Mouse (Mus musculus) liver, embryonic 15.5 days (tissue): Measurements from ENCODE around the gene Dusp14. TPM values are rescaled to one million over a fixed set of nuclear protein-coding genes. Genes with fewer than 3 reads are reported as not detected.

ENCODE experiments used
- ATAC-seq: fragments of 200-750 bp; cut with Nextera tagmentation; 2 replicates; pipeline ENCODE4 v1.8.0; 2017; ENCODE audit warnings: moderate number of reproducible peaks, mild to moderate bottlenecking, moderate library complexity; ENCODE audit not compliant: insufficient read depth
- H3K27ac ChIP-seq: fragments of 300-500 bp; sonication (generic); replicated peaks from 2 replicates; pipeline ENCODE4 v1.5.1; 2015; ENCODE audit warnings: mild to moderate bottlenecking, inconsistent platforms
- H3K27me3 ChIP-seq: fragments of 300-500 bp; sonication (generic); 2 replicates; pipeline ENCODE4 v1.6.1; 2015; ENCODE audit warnings: mild to moderate bottlenecking, inconsistent platforms
- H3K36me3 ChIP-seq: fragments of 300-500 bp; sonication (generic); replicated peaks from 2 replicates; pipeline ENCODE4 v1.6.1; 2015; ENCODE audit warnings: moderate library complexity, mild to moderate bottlenecking, inconsistent platforms
- H3K4me1 ChIP-seq: fragments of 300-500 bp; sonication (generic); replicated peaks from 2 replicates; pipeline ENCODE4 v1.6.1; 2015; ENCODE audit warnings: inconsistent platforms
- H3K4me2 ChIP-seq: fragments of 300-500 bp; sonication (generic); 2 replicates; pipeline ENCODE4 v1.6.1; 2015; ENCODE audit warnings: moderate library complexity, mild to moderate bottlenecking, inconsistent platforms
- H3K4me3 ChIP-seq: fragments of 300-500 bp; sonication (generic); replicated peaks from 2 replicates; pipeline ENCODE4 v1.5.1; 2015; ENCODE audit warnings: mild to moderate bottlenecking, inconsistent platforms
- H3K9ac ChIP-seq: fragments of 300-500 bp; sonication (generic); 2 replicates; pipeline ENCODE4 v1.6.1; 2015; ENCODE audit warnings: moderate library complexity, mild to moderate bottlenecking, inconsistent platforms
- H3K9me3 ChIP-seq: fragments of 300-500 bp; sonication (generic); replicated peaks from 2 replicates; pipeline ENCODE4 v1.6.1; 2016; ENCODE audit warnings: inconsistent platforms
- WGBS: fragments of 180-500 bp; shearing (Covaris S2); methylation state at CpG from one replicate; pipeline ENCODE4 v1.1.7; 2015; ENCODE audit warnings: mixed read lengths; ENCODE audit not compliant: insufficient replicate concordance; 5-methylcytosine and 5-hydroxymethylcytosine counted together
- polyA plus RNA-seq: library from polyadenylated mRNA; unstranded; fragments of >200 nt; fragmentation: Nextera tagmentation; extraction: Ambion mirVana; gene quantifications from 2 replicates; pipeline ENCODE4 v1.2.1, GENCODE M21; 2015

Dusp14 gene
- polyA plus RNA-seq, 1 experiment from 2014 or later = 1.2 TPM

- Histone ChIP-seq H3K4me1 (peaks cover 6% of the 10 kb centered on the region), H3K9me3 (no peaks in the 10 kb centered on the region), H3K4me3 (no peak overlapping the region), H3K9ac (no peak overlapping the region), H3K4me2 (no peak overlapping the region), H3K36me3 (peaks cover 41% of the 10 kb centered on the region), H3K27me3 (no peaks in the 10 kb centered on the region), H3K27ac (no peak overlapping the region)
- no peak for ATAC-seq
- 57% methylated on average over 7 of the region's 7 CpGs for WGBS
These were observed 56.0 kb downstream of the Dusp14 start for GRCm38 (mm10) chr11:84013105-84013504.

GRCm38 (mm10) chr11:84011576-84011975, 57.5 kb downstream of the Dusp14 start:
- peaks cover 6% of the 10 kb centered on the region for H3K4me1 ChIP-seq
- peaks cover 37% of the 10 kb centered on the region for H3K36me3 ChIP-seq
- H3K27ac ChIP-seq = no peak overlapping the region
- 64% methylated on average over 2 of the region's 2 CpGs for WGBS
- no peak overlapping the region for H3K4me2 ChIP-seq
- ATAC-seq = no peak
- no peak overlapping the region for H3K9ac ChIP-seq
- no peaks in the 10 kb centered on the region for H3K9me3 ChIP-seq
- no peaks in the 10 kb centered on the region for H3K27me3 ChIP-seq
- no peak overlapping the region for H3K4me3 ChIP-seq

GRCm38 (mm10) chr11:84011050-84011449, 58.0 kb downstream of the Dusp14 start:
- no peak for ATAC-seq
- 77% methylated on average over 12 of the region's 12 CpGs for WGBS
- no peaks in the 10 kb centered on the region for H3K9me3 ChIP-seq
- peaks cover 6% of the 10 kb centered on the region for H3K4me1 ChIP-seq
- H3K36me3 ChIP-seq = peaks cover 42% of the 10 kb centered on the region
- no peak overlapping the region for H3K27ac ChIP-seq
- no peak overlapping the region for H3K4me3 ChIP-seq
- H3K27me3 ChIP-seq = no peaks in the 10 kb centered on the region
- no peak overlapping the region for H3K4me2 ChIP-seq
- no peak overlapping the region for H3K9ac ChIP-seq

GRCm38 (mm10) chr11:84010411-84010810, 58.6 kb downstream of the Dusp14 start:
- H3K4me3 ChIP-seq = no peak overlapping the region
- H3K27me3 ChIP-seq = no peaks in the 10 kb centered on the region
- H3K4me1 ChIP-seq = peaks cover 6% of the 10 kb centered on the region
- peaks cover 44% of the 10 kb centered on the region for H3K36me3 ChIP-seq
- WGBS = 84% methylated on average over 9 of the region's 9 CpGs
- no peaks in the 10 kb centered on the region for H3K9me3 ChIP-seq
- no peak for ATAC-seq
- H3K27ac ChIP-seq = no peak overlapping the region
- H3K9ac ChIP-seq = no peak overlapping the region
- no peak overlapping the region for H3K4me2 ChIP-seq

GRCm38 (mm10) chr11:84009001-84009400, 60.1 kb downstream of the Dusp14 start:
- Histone ChIP-seq H3K27ac (no peak overlapping the region), H3K9me3 (no peaks in the 10 kb centered on the region), H3K36me3 (peaks cover 53% of the 10 kb centered on the region), H3K4me1 (no peaks in the 10 kb centered on the region), H3K4me3 (no peak overlapping the region), H3K27me3 (no peaks in the 10 kb centered on the region), H3K4me2 (no peak overlapping the region), H3K9ac (no peak overlapping the region)
- WGBS = 79% methylated on average over 9 of the region's 9 CpGs
- ATAC-seq = no peak

GRCm38 (mm10) chr11:84003986-84004385, 65.1 kb downstream of the Dusp14 start:
- Histone ChIP-seq H3K9ac (no peak overlapping the region), H3K9me3 (no peaks in the 10 kb centered on the region), H3K4me2 (no peak overlapping the region), H3K36me3 (peaks cover 68% of the 10 kb centered on the region), H3K4me1 (no peaks in the 10 kb centered on the region), H3K4me3 (no peak overlapping the region), H3K27ac (no peak overlapping the region), H3K27me3 (no peaks in the 10 kb centered on the region)
- 78% methylated on average over 6 of the region's 6 CpGs for WGBS
- ATAC-seq = no peak

GRCm38 (mm10) chr11:84001257-84001656, 67.8 kb downstream of the Dusp14 start:
- ATAC-seq = no peak
- H3K27me3 ChIP-seq = no peaks in the 10 kb centered on the region
- no peaks in the 10 kb centered on the region for H3K4me1 ChIP-seq
- no peak overlapping the region for H3K27ac ChIP-seq
- H3K36me3 ChIP-seq = peaks cover 73% of the 10 kb centered on the region
- H3K4me3 ChIP-seq = no peak overlapping the region
- no peak overlapping the region for H3K9ac ChIP-seq
- no peaks in the 10 kb centered on the region for H3K9me3 ChIP-seq
- 79% methylated on average over 3 of the region's 3 CpGs for WGBS
- H3K4me2 ChIP-seq = no peak overlapping the region

- no peak overlapping the region for H3K9ac ChIP-seq
- peaks cover 80% of the 10 kb centered on the region for H3K36me3 ChIP-seq
- ATAC-seq = no peak
- no peaks in the 10 kb centered on the region for H3K9me3 ChIP-seq
- WGBS = 78% methylated on average over 4 of the region's 4 CpGs
- no peaks in the 10 kb centered on the region for H3K4me1 ChIP-seq
- H3K27me3 ChIP-seq = no peaks in the 10 kb centered on the region
- no peak overlapping the region for H3K27ac ChIP-seq
- no peak overlapping the region for H3K4me2 ChIP-seq
- no peak overlapping the region for H3K4me3 ChIP-seq
These were observed 69.6 kb downstream of the Dusp14 start for GRCm38 (mm10) chr11:83999411-83999915.

- H3K27ac ChIP-seq = no peak overlapping the region
- H3K9me3 ChIP-seq = no peaks in the 10 kb centered on the region
- ATAC-seq = no peak
- H3K27me3 ChIP-seq = no peaks in the 10 kb centered on the region
- H3K4me3 ChIP-seq = no peak overlapping the region
- H3K36me3 ChIP-seq = peaks cover 82% of the 10 kb centered on the region
- no peak overlapping the region for H3K4me2 ChIP-seq
- no peaks in the 10 kb centered on the region for H3K4me1 ChIP-seq
- no peak overlapping the region for H3K9ac ChIP-seq
- WGBS = 90% methylated on average over 3 of the region's 3 CpGs
These were observed 70.1 kb downstream of the Dusp14 start for GRCm38 (mm10) chr11:83998993-83999392.

Other genes starting within 250 kb of the Dusp14 start
- 3.1 and 4.8 TPM in 2 replicates for gene Hnf1b, start 219.2 kb downstream of the Dusp14 start, polyA plus RNA-seq
- 12.3 and 13.0 TPM in 2 replicates for gene Ddx52, start 127.2 kb downstream of the Dusp14 start, polyA plus RNA-seq
- gene Synrg, start 104.8 kb downstream of the Dusp14 start, polyA plus RNA-seq = 5.2 and 5.4 TPM in 2 replicates
- 6.9 and 8.1 TPM in 2 replicates for gene Tada2a, start 60.3 kb upstream of the Dusp14 start, polyA plus RNA-seq
- gene Acaca, start 60.4 kb upstream of the Dusp14 start, polyA plus RNA-seq = 5.4 and 5.5 TPM in 2 replicates
- gene Gm11437, start 98.2 kb upstream of the Dusp14 start, polyA plus RNA-seq = not detected in 2 replicates